Mouse (Mus musculus) embryonic facial prominence, embryonic 15.5 days (tissue): ENCODE results near the gene Hist1h1t. TPM values are rescaled to one million over a fixed set of nuclear protein-coding genes. Genes with fewer than 3 reads are reported as not detected.

ENCODE experiments used
- ATAC-seq: fragments of 200-750 bp; cut with Nextera tagmentation; 2 replicates; pipeline ENCODE4 v1.8.0; 2017; ENCODE audit warnings: low read depth, moderate TSS enrichment; ENCODE audit not compliant: insufficient number of reproducible peaks, low FRiP score, low TSS enrichment
- H3K27ac ChIP-seq: fragments of 300-500 bp; sonication (generic); replicated peaks from 2 replicates; pipeline ENCODE4 v1.5.1; 2015; ENCODE audit warnings: mild to moderate bottlenecking, inconsistent platforms
- H3K27me3 ChIP-seq: fragments of 300-500 bp; sonication (generic); 2 replicates; pipeline ENCODE4 v1.6.1; 2015; ENCODE audit warnings: inconsistent platforms
- H3K36me3 ChIP-seq: fragments of 300-500 bp; sonication (generic); 2 replicates; pipeline ENCODE4 v1.6.1; 2015; ENCODE audit warnings: mild to moderate bottlenecking, inconsistent platforms
- H3K4me1 ChIP-seq: fragments of 300-500 bp; sonication (generic); 2 replicates; pipeline ENCODE4 v1.6.1; 2015; ENCODE audit warnings: inconsistent platforms
- H3K4me2 ChIP-seq: fragments of 300-500 bp; sonication (generic); replicated peaks from 2 replicates; pipeline ENCODE4 v1.6.1; 2015; ENCODE audit warnings: mild to moderate bottlenecking, inconsistent platforms
- H3K4me3 ChIP-seq: fragments of 300-500 bp; sonication (generic); replicated peaks from 2 replicates; pipeline ENCODE4 v1.5.1; 2015; ENCODE audit warnings: mild to moderate bottlenecking, inconsistent platforms
- H3K9ac ChIP-seq: fragments of 300-500 bp; sonication (generic); 2 replicates; pipeline ENCODE4 v1.6.1; 2015; ENCODE audit warnings: inconsistent platforms
- H3K9me3 ChIP-seq: fragments of 300-500 bp; sonication (generic); replicated peaks from 2 replicates; pipeline ENCODE4 v1.6.1; 2016; ENCODE audit warnings: inconsistent platforms
- WGBS: fragments of 180-500 bp; shearing (Covaris S2); methylation state at CpG from one replicate; pipeline ENCODE4 v1.1.7; 2015; 5-methylcytosine and 5-hydroxymethylcytosine counted together
- polyA plus RNA-seq: library from polyadenylated mRNA; unstranded; fragments of >200 nt; fragmentation: Nextera tagmentation; extraction: Ambion mirVana; gene quantifications from 2 replicates; pipeline ENCODE4 v1.2.1, GENCODE M21; 2015

The Hist1h1t gene
- polyA plus RNA-seq, 1 experiment from 2014 or later = not detected

DNA sequence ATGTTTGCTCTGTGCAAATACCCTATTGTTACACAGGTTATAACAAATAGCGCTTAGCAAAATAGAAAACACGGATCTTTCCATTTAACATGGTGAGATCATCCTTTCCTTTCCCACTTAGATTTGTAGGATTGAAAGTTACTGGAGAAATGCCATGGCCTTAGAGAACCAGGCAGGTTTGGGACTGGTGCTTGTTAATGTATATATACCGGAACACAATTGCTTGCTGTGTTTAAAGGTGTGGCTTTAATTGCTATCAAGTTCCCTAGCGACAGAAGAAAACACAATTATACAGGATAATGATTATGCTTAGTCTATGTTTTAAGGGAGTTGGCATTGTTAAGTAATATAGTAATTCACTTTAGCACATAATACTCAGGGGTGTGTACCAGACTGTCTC, 8.4 kb upstream of the Hist1h1t start:
- WGBS = 68% methylated on average over 4 of the region's 4 CpGs
- Histone ChIP-seq H3K36me3 (no peaks in the 10 kb centered on the region), H3K27ac (no peak overlapping the region), H3K27me3 (no peaks in the 10 kb centered on the region), H3K4me2 (no peak overlapping the region), H3K9ac (no peak overlapping the region), H3K9me3 (no peaks in the 10 kb centered on the region), H3K4me3 (no peak overlapping the region), H3K4me1 (peaks cover 12% of the 10 kb centered on the region)
- no peak for ATAC-seq

DNA sequence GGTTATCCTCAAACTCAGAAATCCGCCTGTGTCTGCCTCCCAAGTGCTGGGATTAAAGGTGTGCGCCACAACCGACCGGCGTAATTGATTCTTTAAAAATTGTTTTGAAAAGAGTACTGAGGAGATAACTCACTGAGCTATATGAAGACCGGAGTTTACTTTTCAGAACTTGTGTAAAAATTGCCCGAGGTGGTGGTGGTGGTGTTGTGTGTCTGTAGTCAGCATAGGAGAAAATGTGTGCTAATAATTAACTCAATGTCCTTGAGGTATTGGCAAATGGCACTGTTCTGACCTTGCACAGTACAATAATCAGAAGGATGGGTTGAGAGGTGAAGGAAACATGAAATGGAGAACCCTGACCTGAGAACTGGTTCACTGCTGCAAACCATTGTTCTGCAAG, 7.7 kb upstream of the Hist1h1t start:
- ATAC-seq = no peak
- Histone ChIP-seq H3K36me3 (no peaks in the 10 kb centered on the region), H3K9me3 (no peaks in the 10 kb centered on the region), H3K27ac (no peak overlapping the region), H3K27me3 (no peaks in the 10 kb centered on the region), H3K4me3 (no peak overlapping the region), H3K4me2 (no peak overlapping the region), H3K9ac (no peak overlapping the region), H3K4me1 (peaks cover 9% of the 10 kb centered on the region)
- 85% methylated on average over 7 of the region's 7 CpGs for WGBS

DNA sequence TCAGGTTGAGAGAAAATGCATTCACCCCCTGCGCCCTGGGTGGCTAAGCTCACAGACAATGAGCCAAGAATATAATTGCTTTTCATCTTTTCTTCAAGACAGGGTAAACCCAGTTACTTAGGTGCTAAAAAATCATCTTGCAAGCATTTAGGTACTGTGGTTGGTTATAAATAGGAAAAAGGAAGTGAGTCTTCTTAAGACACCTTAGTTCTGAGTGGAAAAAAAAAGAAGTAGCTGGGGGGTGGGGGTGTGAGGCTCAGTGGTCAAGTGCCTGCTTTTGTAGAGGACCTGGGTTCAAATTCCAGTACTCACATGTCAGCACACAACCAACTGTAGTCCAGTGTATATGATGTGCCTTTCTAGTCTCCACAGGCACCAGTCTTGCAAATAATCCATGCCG, 6.7 kb upstream of the Hist1h1t start:
- Histone ChIP-seq H3K27ac (no peak overlapping the region), H3K4me2 (no peak overlapping the region), H3K9ac (no peak overlapping the region), H3K4me1 (peaks cover 5% of the 10 kb centered on the region; the same call in 1 of the 2 replicates), H3K4me3 (no peak overlapping the region), H3K27me3 (no peaks in the 10 kb centered on the region), H3K36me3 (no peaks in the 10 kb centered on the region), H3K9me3 (no peaks in the 10 kb centered on the region)
- WGBS = 94% methylated on average over 2 of the region's 2 CpGs
- no peak for ATAC-seq

DNA sequence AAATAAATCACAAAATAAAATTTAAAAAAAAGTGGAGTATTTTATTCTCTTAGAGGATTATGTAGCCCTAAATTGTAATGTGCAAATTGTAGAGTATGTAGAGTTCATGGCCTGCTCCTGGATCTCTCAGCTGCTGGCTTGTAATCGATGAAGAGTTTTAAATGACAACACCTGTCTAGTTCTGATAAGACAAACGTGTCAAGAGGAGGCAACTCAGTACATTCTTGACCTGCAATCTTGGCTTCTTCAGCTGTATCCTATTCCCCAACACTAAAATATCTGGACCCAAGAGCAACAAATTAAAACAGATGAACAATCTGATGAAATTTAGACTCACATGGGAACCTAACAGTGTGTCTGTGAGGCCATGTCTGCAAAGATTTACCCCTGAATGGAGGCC, 6.2 kb upstream of the Hist1h1t start:
- no peak overlapping the region for H3K27ac ChIP-seq
- H3K4me2 ChIP-seq = no peak overlapping the region
- H3K36me3 ChIP-seq = no peaks in the 10 kb centered on the region
- H3K9me3 ChIP-seq = no peaks in the 10 kb centered on the region
- no peaks in the 10 kb centered on the region for H3K27me3 ChIP-seq
- no peak overlapping the region for H3K4me3 ChIP-seq
- no peak overlapping the region for H3K9ac ChIP-seq
- WGBS = 75% methylated on average over 2 of the region's 2 CpGs
- H3K4me1 ChIP-seq = peaks cover 5% of the 10 kb centered on the region; the same call in 1 of the 2 replicates
- ATAC-seq = no peak

DNA sequence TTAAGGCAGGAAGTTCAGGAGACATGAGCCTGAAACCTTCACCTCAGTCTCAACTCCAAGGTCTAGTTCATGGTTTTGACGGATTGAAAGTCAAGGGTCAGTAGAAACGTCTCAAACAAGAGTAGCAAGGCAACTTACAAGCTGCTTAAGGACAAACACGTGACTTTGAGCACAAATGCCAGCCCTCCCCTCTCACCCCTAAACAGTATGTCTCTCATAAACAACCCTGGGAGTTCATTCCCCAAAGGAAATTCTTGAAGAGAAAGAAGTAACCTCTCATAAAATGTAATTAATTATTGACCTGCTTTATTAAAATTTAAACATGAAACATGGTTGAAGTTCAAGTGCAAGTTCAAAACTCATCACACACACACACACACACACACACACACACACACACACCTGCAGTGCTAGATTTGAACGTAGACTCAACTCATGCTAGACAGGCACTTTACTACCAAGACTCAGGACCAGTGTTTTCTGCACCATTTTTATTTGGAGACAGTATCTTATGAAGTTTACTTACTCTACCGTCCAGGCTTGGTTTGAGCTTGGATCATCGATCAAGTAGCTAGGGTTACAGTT, 1.7 kb upstream of the Hist1h1t start:
- no peak for ATAC-seq
- Histone ChIP-seq H3K4me2 (no peak overlapping the region), H3K4me1 (peaks cover 13% of the 10 kb centered on the region; the same call in 1 of the 2 replicates), H3K9ac (no peak overlapping the region), H3K36me3 (no peaks in the 10 kb centered on the region), H3K27me3 (no peaks in the 10 kb centered on the region), H3K27ac (no peak overlapping the region), H3K4me3 (no peak overlapping the region), H3K9me3 (no peaks in the 10 kb centered on the region)
- 81% methylated on average over 6 of the region's 6 CpGs for WGBS

DNA sequence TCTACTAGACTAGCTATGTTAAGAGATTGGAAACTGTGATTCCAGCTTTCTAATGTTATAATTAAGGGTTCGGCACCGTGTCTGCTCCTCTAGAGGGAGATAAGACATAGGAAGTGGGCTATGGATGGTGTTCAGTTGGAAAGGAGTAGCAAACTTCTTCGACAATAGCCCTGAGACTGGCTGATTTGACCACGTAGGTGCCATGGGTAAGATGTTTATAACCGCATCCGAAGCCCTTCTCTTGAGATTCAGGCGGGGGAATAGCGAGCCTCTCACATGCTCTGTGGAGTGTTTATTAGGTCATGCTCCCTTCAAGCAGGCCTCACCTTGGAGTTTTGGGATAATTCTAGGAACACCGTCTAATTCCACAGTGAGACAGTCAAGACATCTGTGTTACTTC, 658 bp upstream of the Hist1h1t start:
- Histone ChIP-seq H3K27ac (no peak overlapping the region), H3K27me3 (no peaks in the 10 kb centered on the region), H3K4me3 (no peak overlapping the region), H3K4me1 (peaks cover 14% of the 10 kb centered on the region; the same call in 1 of the 2 replicates), H3K4me2 (no peak overlapping the region), H3K9me3 (no peaks in the 10 kb centered on the region), H3K36me3 (no peaks in the 10 kb centered on the region), H3K9ac (no peak overlapping the region)
- ATAC-seq = no peak
- 93% methylated on average over 9 of the region's 9 CpGs for WGBS

DNA sequence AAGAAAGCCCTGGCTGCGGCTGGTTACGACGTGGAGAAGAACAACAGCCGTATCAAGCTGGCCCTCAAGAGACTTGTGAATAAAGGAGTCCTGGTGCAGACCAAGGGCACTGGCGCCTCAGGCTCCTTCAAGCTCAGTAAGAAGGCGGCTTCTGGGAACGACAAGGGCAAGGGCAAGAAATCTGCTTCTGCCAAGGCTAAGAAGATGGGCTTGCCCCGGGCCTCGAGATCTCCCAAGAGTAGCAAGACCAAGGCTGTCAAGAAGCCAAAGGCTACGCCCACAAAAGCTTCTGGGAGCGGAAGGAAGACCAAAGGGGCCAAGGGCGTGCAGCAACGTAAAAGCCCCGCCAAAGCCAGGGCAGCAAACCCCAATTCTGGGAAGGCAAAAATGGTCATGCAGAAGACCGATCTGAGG, 454 bp downstream of the Hist1h1t start:
- H3K36me3 ChIP-seq = no peaks in the 10 kb centered on the region

DNA sequence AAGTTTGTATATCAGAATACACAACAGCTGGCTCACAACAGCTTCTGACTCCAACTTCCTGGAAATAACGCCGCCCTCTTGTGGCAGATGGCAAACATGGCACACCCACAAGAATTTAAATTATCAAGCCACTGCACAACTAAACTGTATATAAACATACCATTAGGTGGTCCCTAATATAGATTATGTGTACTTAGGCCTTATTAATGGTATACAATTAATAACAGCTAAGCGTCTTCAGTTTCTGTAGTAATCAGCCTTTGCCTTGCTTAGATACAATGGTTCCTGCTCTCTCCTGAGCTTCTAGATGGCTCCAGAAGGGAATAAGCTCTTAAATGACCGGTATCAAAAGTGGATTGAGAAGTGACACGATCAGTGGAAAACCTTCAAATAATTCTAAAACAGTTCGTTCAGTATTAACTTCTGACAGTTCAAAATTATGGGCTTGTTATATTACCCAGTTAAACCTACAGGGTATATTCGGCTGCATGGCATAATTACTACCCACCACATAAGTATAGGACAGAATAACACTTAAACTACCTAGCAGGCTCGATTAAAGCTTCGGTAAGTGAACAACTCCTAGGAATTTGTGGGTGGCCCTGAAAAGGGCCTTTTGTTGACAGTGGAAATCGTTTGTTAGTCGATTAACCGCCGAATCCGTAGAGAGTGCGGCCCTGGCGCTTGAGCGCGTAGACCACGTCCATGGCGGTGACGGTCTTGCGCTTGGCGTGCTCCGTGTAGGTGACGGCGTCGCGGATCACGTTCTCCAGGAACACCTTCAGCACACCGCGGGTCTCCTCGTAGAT, 2.1 kb downstream of the Hist1h1t start:
- Histone ChIP-seq H3K4me1 (peaks cover 20% of the 10 kb centered on the region; the same call in 1 of the 2 replicates), H3K27ac (peak overlapping the region; percentile 91), H3K4me2 (peak overlapping the region; percentile 66), H3K27me3 (no peaks in the 10 kb centered on the region), H3K9ac (peak overlapping the region; percentile 52), H3K36me3 (no peaks in the 10 kb centered on the region), H3K9me3 (no peaks in the 10 kb centered on the region), H3K4me3 (peak overlapping the region; percentile 47)
- under 1% methylated on average over 32 of the region's 32 CpGs for WGBS
- peak; percentile 67 for ATAC-seq

More for the DNA sequence above, 454 bp downstream of the Hist1h1t start:
- ATAC-seq = no peak
- no peak overlapping the region for H3K27ac ChIP-seq
- H3K4me1 ChIP-seq = peaks cover 18% of the 10 kb centered on the region; the same call in 1 of the 2 replicates
- H3K9ac ChIP-seq = no peak overlapping the region
- H3K27me3 ChIP-seq = no peaks in the 10 kb centered on the region
- no peak overlapping the region for H3K4me2 ChIP-seq
- WGBS = 67% methylated on average over 15 of the region's 15 CpGs
- H3K4me3 ChIP-seq = no peak overlapping the region
- H3K9me3 ChIP-seq = no peaks in the 10 kb centered on the region

DNA sequence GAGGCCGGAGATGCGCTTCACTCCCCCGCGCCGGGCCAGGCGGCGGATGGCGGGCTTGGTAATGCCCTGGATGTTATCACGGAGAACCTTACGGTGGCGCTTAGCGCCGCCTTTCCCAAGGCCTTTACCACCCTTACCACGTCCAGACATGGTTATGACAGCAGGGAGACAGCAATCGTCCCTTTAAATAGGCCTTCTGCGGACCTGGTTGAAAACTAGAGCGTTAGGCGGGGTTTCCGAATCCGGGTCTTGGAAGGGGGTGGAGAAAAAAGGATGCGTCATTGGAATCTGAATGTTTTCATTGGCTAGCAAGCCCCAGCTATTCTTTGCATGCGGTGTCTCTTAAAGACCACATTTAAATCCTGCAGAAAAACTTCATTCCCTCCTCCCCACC, 2.7 kb downstream of the Hist1h1t start, which contains the start of gene Hist1h4c:
Gene Hist1h4c (minus strand): TSS at position 155 of the 394 bp plus-strand sequence.
- H3K4me3 ChIP-seq = peak within 1 kb of the TSS; percentile 47
- under 1% methylated on average over 22 of the region's 22 CpGs for WGBS
- H3K9ac ChIP-seq = peak within 1 kb of the TSS; percentile 52
- no peaks in the 10 kb centered on the region for H3K36me3 ChIP-seq
- H3K27me3 ChIP-seq = no peaks in the 10 kb centered on the region
- ATAC-seq = peak; percentile 95
- peak within 1 kb of the TSS; percentile 66 for H3K4me2 ChIP-seq
- H3K27ac ChIP-seq = peak within 1 kb of the TSS; percentile 91
- H3K4me1 ChIP-seq = peaks cover 20% of the 10 kb centered on the region; the same call in 1 of the 2 replicates
- no peaks in the 10 kb centered on the region for H3K9me3 ChIP-seq

DNA sequence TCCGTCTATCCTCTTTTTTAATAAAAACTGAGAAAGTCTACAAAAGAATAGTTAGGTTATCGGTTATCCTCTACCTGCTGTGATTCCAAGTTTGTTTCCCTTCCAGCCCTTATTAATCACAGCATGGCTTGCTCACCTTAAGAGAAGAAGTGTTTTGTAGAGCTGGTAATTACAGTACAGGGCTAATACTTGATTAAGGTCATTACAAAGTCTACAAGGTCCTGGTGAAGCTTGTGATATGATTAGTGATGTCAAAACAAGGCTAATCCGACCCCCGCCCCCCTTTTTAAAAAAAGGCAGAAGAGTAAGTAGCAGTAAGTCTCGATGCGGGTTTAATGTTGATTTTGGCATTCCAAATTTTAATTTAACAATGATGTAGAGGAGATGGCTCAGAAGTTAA, 3.4 kb downstream of the Hist1h1t start:
- Histone ChIP-seq H3K4me3 (no peak overlapping the region; the same call in 1 of the 2 replicates), H3K4me2 (peak overlapping the region; percentile 66), H3K9ac (0 out of 2 replicates have a peak overlapping the region, but pooled peaks have one; percentile 9), H3K36me3 (no peaks in the 10 kb centered on the region), H3K27ac (peak overlapping the region; percentile 91), H3K4me1 (peaks cover 20% of the 10 kb centered on the region; the same call in 1 of the 2 replicates), H3K9me3 (no peaks in the 10 kb centered on the region), H3K27me3 (no peaks in the 10 kb centered on the region)
- 55% methylated on average over 6 of the region's 6 CpGs for WGBS
- no peak for ATAC-seq

DNA sequence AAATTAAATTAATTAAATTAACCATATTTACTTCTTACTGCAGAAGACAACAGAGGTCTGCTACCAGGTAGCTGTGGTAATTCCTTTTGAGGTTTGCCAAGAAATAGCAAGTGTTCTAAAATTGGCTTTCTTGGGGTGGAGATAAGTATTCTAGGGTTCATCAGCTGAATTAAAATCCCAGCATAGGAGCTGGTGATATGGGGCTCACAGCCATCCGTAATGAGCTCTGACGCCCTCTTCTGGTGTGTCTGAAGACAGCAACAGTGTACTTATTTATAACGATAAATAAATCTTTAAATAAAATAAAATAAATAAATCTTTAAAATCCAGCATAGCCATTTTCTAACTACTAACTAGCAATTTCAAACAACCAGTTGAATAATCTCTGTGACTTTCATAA, 4.2 kb downstream of the Hist1h1t start:
- no peak overlapping the region for H3K4me3 ChIP-seq
- WGBS = 59% methylated on average over 3 of the region's 3 CpGs
- ATAC-seq = no peak

More for the DNA sequence above, 4.2 kb downstream of the Hist1h1t start:
- Histone ChIP-seq H3K4me2 (no peak overlapping the region), H3K36me3 (no peaks in the 10 kb centered on the region), H3K9ac (no peak overlapping the region), H3K27ac (no peak overlapping the region), H3K4me1 (peaks cover 20% of the 10 kb centered on the region; the same call in 1 of the 2 replicates), H3K9me3 (no peaks in the 10 kb centered on the region), H3K27me3 (no peaks in the 10 kb centered on the region)
